Mouse (Mus musculus) forebrain, postnatal 0 days (tissue): ENCODE results near the gene Mob2. TPM values are rescaled to one million over a fixed set of nuclear protein-coding genes. Genes with fewer than 3 reads are reported as not detected.

Experiments used
- ATAC-seq: fragments of 200-750 bp; cut with Nextera tagmentation; 2 replicates; pipeline ENCODE4 v1.8.0; 2017; ENCODE audit warnings: mild to moderate bottlenecking, moderate library complexity
- DNase-seq: peaks from one replicate; pipeline ENCODE4 v3.0.0-alpha.2; 2015
- H3K27ac ChIP-seq: fragments of 300-500 bp; sonication (generic); 2 replicates; pipeline ENCODE4 v1.5.1; 2014; ENCODE audit warnings: low read depth, mild to moderate bottlenecking, antibody characterized with exemption, low read length, moderate library complexity, mixed read lengths
- H3K27me3 ChIP-seq: fragments of 300-500 bp; sonication (generic); 2 replicates; pipeline ENCODE4 v1.6.1; 2014; ENCODE audit warnings: mild to moderate bottlenecking, low read length, mixed read lengths; ENCODE audit not compliant: insufficient read depth
- H3K36me3 ChIP-seq: fragments of 300-500 bp; sonication (generic); 2 replicates; pipeline ENCODE4 v1.6.1; 2014; ENCODE audit warnings: mild to moderate bottlenecking, moderate library complexity; ENCODE audit not compliant: insufficient read depth
- H3K4me1 ChIP-seq: fragments of 300-500 bp; sonication (generic); 2 replicates; pipeline ENCODE4 v1.6.1; 2014; ENCODE audit warnings: antibody characterized with exemption; ENCODE audit not compliant: insufficient read depth
- H3K4me2 ChIP-seq: fragments of 300-500 bp; sonication (generic); 2 replicates; pipeline ENCODE4 v1.6.1; 2014; ENCODE audit warnings: low read depth, mild to moderate bottlenecking, moderate library complexity
- H3K4me3 ChIP-seq: fragments of 300-500 bp; sonication (generic); 2 replicates; pipeline ENCODE4 v1.5.1; 2014; ENCODE audit warnings: low read depth, low read length, mixed read lengths
- H3K9ac ChIP-seq: fragments of 300-500 bp; sonication (generic); 2 replicates; pipeline ENCODE4 v1.6.1; 2014; ENCODE audit warnings: mild to moderate bottlenecking
- H3K9me3 ChIP-seq: fragments of 300-500 bp; sonication (generic); 2 replicates; pipeline ENCODE4 v1.6.1; 2016; ENCODE audit warnings: low read length
- CTCF ChIP-seq: sonication (generic); IDR thresholded peaks from 2 replicates; pipeline ENCODE4 v1.5.1; 2016; ENCODE audit warnings: antibody characterized with exemption, control low read depth, low read depth
- WGBS: fragments of 180-500 bp; shearing (Covaris S2); extraction: QIAGEN DNeasy Blood & Tissue Kit; methylation state at CpG from one replicate; pipeline ENCODE4 v1.1.7; 2014; 5-methylcytosine and 5-hydroxymethylcytosine counted together
- polyA plus RNA-seq: library from polyadenylated mRNA; unstranded; fragments of >200 nt; fragmentation: Nextera tagmentation; extraction: Ambion mirVana; gene quantifications from 2 replicates; pipeline ENCODE4 v1.2.1, GENCODE M21; 2015
- total RNA-seq: library from RNA; depleted of rRNA; stranded (reverse); fragments of >200 nt; gene quantifications from 2 replicates; pipeline ENCODE4 v1.2.3, GENCODE M21; 2014

Gene Mob2
- total and polyA plus RNA-seq, 2 experiments from 2014 or later: 37.8 to 39.8 TPM

DNA sequence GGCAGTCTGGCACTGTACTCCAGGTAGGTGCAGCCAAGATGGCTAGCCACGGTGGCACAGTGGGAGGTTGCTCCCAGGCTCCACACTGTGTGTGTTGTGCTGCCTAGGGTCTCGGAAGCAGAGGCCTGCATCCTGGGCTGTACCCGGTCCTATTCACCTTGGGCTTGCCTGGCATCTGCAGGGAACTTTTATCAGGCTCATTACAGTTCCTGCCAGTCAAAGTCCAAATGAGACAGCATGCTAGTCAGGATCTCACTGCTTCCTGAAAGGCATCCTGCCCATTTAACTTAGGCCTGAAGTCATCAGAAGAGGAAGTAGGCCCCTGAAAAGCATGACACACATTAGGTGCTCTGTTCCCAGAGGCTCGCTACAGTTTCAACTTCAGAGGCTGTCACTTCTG is 7.6 kb upstream of the Mob2 start:
- no peak overlapping the region for H3K9ac ChIP-seq

DNA sequence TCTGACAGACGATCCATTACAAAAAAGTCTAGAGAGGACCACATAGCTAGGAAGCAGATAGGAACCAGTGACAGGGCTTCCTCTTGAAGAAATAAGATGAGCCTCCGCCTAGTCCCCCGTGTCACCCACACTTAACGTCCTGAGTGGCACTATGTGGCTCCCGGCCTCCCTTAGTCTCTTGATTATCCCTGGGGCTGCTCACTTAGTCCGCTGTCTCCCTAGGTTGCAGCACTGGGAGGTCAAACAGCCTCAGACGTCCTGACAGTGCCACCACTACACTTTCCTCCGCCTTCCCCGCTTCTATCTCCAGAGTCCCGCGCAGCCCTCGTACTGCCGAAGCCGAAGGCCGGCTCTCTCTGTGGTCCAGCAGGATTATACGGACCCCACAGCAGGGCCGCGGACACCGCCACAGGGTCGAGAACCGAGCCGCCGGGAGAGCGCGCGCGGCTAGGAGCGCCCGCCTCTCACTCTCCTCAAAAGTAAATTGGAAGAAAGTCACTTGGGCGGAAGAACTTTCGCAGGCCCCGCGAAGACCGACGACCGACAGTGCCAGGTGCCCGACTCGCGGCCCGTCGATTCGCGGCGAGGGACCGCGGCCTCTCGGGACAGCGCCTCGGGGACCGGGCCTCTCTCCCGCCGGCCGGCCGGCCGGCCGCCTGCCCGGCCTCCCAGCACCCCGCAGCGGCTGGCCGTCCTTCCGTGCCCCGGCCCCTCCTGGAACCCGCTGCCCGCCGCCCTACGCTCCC is 507 bp downstream of the Mob2 start:
- Histone ChIP-seq H3K27me3 (no peaks in the 10 kb centered on the region; the same call in 1 of the 2 replicates), H3K4me3 (peak overlapping the region; percentile 87), H3K9ac (peak overlapping the region; percentile 69), H3K4me1 (peaks cover 10% of the 10 kb centered on the region), H3K27ac (peak overlapping the region; percentile 67), H3K9me3 (no peaks in the 10 kb centered on the region), H3K36me3 (peaks cover 5% of the 10 kb centered on the region; the same call in 1 of the 2 replicates), H3K4me2 (peak overlapping the region; percentile 87)
- peak; percentile 32 for ATAC-seq
- DNase-seq: peak; percentile 2
- 2% methylated on average over 57 of the region's 66 CpGs for WGBS
- TF ChIP-seq CTCF: no peak

More for the DNA sequence above, 7.6 kb upstream of the Mob2 start:
- DNase-seq: no peak
- no peaks in the 10 kb centered on the region; the same call in 1 of the 2 replicates for H3K27me3 ChIP-seq
- H3K9me3 ChIP-seq: no peaks in the 10 kb centered on the region
- no peak for TF ChIP-seq CTCF
- WGBS: 63% methylated on average over 4 of the region's 4 CpGs
- no peak for ATAC-seq
- H3K4me3 ChIP-seq: no peak overlapping the region
- H3K27ac ChIP-seq: no peak overlapping the region
- no peaks in the 10 kb centered on the region for H3K4me1 ChIP-seq
- no peak overlapping the region for H3K4me2 ChIP-seq
- no peaks in the 10 kb centered on the region for H3K36me3 ChIP-seq

DNA sequence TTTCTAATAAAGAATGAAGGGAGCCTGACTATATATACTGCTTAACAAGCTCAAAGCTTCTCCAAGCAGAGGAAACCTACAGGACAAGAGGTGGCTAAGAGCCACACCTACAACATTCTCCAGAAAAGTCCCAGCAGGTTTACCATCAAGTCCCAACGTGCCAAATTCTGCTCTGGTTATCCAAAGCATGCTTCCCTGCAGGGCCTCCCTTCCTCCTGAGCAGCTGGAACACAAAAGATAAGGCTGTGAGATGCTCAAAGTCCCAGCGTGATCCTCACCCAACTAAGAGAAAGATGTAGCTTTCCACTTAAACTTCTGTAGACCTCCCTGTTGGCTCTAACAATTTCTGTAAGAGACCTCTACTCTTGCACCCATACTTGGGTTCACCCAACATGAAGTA is 1.8 kb downstream of the Mob2 start:
- TF ChIP-seq CTCF: no peak
- H3K9ac ChIP-seq: no peak overlapping the region
- 73% methylated on average over 2 of the region's 2 CpGs for WGBS
- no peak overlapping the region for H3K4me3 ChIP-seq
- H3K27ac ChIP-seq: no peak overlapping the region
- H3K36me3 ChIP-seq: peaks cover 5% of the 10 kb centered on the region; the same call in 1 of the 2 replicates
- H3K27me3 ChIP-seq: no peaks in the 10 kb centered on the region
- ATAC-seq: no peak
- peaks cover 10% of the 10 kb centered on the region for H3K4me1 ChIP-seq
- DNase-seq: no peak
- H3K4me2 ChIP-seq: no peak overlapping the region
- no peaks in the 10 kb centered on the region for H3K9me3 ChIP-seq

DNA sequence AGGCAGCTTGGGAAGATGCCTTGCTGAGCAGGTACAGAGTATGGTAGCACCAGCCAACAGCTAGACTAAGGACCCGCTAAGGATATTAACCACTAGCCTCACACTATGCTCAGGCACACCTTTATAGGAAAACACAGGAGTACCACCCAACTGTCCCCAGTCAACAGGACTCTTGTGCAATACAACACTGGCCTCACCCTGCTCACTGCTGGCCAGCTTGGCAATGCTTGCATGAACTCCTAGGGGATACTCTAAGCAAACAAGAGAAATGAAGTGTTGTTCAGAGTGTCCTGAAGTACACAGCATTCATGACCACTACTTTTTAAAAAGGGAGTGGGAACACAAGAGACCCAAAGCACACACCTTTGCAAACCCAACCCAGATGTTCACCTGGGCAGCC is 3.7 kb downstream of the Mob2 start:
- H3K4me1 ChIP-seq: peaks cover 10% of the 10 kb centered on the region
- ATAC-seq (no peak), DNase-seq (no peak)
- H3K27ac ChIP-seq: no peak overlapping the region
- 100% methylated on average over 1 of the region's 1 CpGs for WGBS
- no peaks in the 10 kb centered on the region for H3K9me3 ChIP-seq
- no peak overlapping the region for H3K9ac ChIP-seq
- H3K27me3 ChIP-seq: no peaks in the 10 kb centered on the region
- TF ChIP-seq CTCF: no peak
- peaks cover 5% of the 10 kb centered on the region; the same call in 1 of the 2 replicates for H3K36me3 ChIP-seq
- H3K4me2 ChIP-seq: no peak overlapping the region
- H3K4me3 ChIP-seq: no peak overlapping the region

DNA sequence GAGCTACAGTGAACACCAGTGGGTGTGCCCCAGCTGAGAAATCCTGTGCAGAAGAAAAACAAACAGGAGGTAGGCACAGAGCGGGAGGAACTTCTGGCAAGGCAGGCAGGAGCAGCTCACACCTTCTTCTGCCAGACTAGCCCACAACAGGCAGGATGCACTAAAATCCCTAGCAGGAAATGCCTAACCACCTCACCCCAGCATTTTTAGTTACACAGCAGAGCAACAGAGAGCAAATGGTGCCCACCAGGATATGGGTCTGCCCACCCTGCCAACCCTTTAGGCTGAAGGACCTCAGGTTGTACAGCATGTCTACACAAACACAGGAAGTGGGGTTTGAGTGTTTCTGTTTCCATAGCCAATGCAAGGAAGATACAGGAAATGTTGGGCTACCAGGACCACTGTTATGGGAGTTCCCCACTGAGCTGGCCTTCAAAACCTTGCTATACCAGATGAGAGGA is 4.2 kb downstream of the Mob2 start:
- Histone ChIP-seq H3K4me2 (no peak overlapping the region), H3K27me3 (no peaks in the 10 kb centered on the region), H3K4me1 (peaks cover 10% of the 10 kb centered on the region), H3K36me3 (peaks cover 5% of the 10 kb centered on the region; the same call in 1 of the 2 replicates), H3K9me3 (no peaks in the 10 kb centered on the region), H3K27ac (no peak overlapping the region), H3K4me3 (no peak overlapping the region), H3K9ac (no peak overlapping the region)
- ATAC-seq (no peak), DNase-seq (no peak)
- no peak for TF ChIP-seq CTCF
- WGBS: 90% methylated on average over 1 of the region's 1 CpGs

DNA sequence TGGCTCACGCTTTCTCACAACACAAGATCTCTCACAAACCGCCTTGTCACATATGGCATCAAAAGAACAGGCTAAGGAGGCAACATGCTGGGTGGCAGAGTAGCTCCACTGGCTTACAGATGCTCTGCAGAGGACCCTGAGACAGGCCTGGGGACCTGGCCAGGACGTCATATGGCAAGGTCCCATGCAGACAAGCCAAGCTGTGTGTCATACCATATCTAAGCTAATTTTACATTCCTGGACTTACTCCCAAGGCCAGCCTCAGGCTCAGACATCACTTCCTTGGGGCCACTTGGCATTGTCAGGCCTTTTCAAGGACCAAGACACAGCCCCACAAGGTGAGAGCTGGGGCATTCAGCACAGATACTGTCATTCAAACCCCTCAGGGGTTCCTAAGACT is 5.4 kb downstream of the Mob2 start:
- peaks cover 5% of the 10 kb centered on the region; the same call in 1 of the 2 replicates for H3K4me1 ChIP-seq
- TF ChIP-seq CTCF: no peak
- H3K27me3 ChIP-seq: no peaks in the 10 kb centered on the region
- ATAC-seq (no peak), DNase-seq (no peak)
- no peak overlapping the region; the same call in 1 of the 2 replicates for H3K9ac ChIP-seq
- no peak overlapping the region for H3K27ac ChIP-seq
- H3K4me3 ChIP-seq: no peak overlapping the region
- no peak overlapping the region for H3K4me2 ChIP-seq
- H3K9me3 ChIP-seq: no peaks in the 10 kb centered on the region
- 91% methylated on average over 3 of the region's 3 CpGs for WGBS
- peaks cover 5% of the 10 kb centered on the region; the same call in 1 of the 2 replicates for H3K36me3 ChIP-seq

DNA sequence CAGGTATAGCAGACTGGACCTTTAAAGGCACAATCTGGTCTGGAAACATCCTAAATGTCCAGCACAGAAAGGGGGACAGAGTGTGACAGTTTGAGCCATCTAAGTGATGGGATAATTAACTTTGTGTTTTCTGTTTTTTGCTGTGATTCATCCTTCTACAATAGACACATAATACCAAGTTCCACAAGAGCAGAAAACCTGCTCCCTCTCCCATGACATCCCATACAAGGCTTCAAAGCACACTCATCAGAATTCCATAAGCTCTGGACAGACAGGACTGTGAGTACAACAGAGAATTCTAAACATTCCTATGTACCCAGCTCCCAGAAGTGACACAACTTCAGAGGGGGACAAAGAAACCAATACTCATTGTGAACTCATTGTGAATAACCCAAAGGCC is 10.3 kb downstream of the Mob2 start:
- H3K9ac ChIP-seq: no peak overlapping the region
- ATAC-seq (no peak), DNase-seq (no peak)
- H3K4me2 ChIP-seq: no peak overlapping the region
- H3K27ac ChIP-seq: no peak overlapping the region
- no peaks in the 10 kb centered on the region for H3K27me3 ChIP-seq
- H3K4me1 ChIP-seq: no peaks in the 10 kb centered on the region
- no peaks in the 10 kb centered on the region for H3K36me3 ChIP-seq
- H3K9me3 ChIP-seq: no peaks in the 10 kb centered on the region
- no peak overlapping the region for H3K4me3 ChIP-seq
- TF ChIP-seq CTCF: no peak
